Comparison of ENCODE assay signal across 10 mouse cellular contexts in the genomic region with DNA sequence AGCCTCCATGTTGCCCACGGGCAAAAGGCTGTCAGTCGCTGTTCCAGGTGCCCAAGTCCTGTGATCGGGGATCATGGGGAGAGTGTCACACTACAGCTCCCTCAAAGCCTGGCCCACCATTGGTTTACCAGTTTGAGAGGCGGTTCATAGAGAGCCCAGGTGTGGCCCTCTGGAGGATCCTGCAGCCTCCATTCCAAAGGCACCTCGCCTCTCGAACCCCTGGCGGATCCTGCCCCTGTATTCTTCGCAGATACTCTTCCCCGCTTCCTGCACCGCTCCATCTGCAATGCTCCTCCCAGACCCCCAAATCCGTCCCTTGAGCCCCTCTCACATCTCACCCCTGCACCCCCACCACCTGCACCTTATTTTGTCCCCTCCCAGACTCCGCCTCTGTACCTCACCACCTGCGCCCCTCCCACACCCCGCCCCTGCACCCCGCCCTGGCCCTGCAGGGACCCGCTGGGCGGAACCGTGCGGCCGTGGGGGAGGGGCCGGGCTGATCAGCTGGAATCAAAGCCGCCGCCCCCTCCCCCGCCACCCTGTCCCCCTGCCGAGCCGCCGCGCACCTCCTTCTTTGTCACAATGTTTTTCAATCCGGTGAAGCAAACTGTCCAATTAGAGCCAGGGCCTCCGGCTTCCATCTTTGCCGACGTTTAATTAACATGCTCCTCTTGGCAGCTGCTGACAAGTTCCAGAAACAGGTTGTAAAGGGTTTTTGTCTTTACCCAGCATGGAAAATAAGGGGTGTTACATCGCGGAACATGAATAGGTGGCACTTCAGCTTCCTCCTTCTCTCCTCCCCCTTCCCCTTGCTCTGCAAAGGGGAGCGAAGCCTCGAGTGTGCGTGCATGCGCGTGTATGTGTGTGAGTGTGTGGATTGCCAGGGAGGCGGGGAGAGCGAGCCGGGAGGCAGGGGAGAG. TPM values are rescaled to one million over a fixed set of nuclear protein-coding genes. Genes with fewer than 3 reads are reported as not detected.
DNase-seq lines count a peak whose midpoint lies in the region; ATAC-seq and TF ChIP-seq lines count a peak whose summit lies in the region.
"Had no signal": no experiment of that assay in that cellular context is flagged by ENCODE, and none has a peak within 500 bp of the region (broad histone marks: within the 10 kb centered on the region; RNA-seq: fewer than 3 reads in every experiment).

No protein-coding gene starts in this region.

- peaks cover 7% of the 10 kb centered on the region for H3K9me3 ChIP-seq in heart, embryonic 12.5 days (replicated peaks)
- H3K9me3 ChIP-seq: G1E had no signal

- 1% methylated on average over 41 of the region's 42 CpGs for WGBS in heart, embryonic 12.5 days
- 2% methylated on average over 42 of the region's 42 CpGs for WGBS in small intestine, adult 2 months

- H3K9ac ChIP-seq in heart, embryonic 12.5 days: peak overlapping the region; percentile 37; the same call in 1 of the 2 replicates
- H3K9ac ChIP-seq: liver, embryonic 14.5 days had no signal

- H3K4me1 ChIP-seq in heart, embryonic 12.5 days (replicated peaks): peaks cover 11% of the 10 kb centered on the region
- peaks cover 3% of the 10 kb centered on the region for H3K4me1 ChIP-seq in small intestine, adult 2 months (ENCODE audit: control insufficient read depth, insufficient read depth, insufficient read length, low read length)

- no peaks in the 10 kb centered on the region for H3K36me3 ChIP-seq in heart, embryonic 12.5 days
- H3K36me3 ChIP-seq in small intestine, adult 2 months (ENCODE audit: control insufficient read depth, insufficient read depth, low read length): no peaks in the 10 kb centered on the region
- H3K36me3 ChIP-seq: G1E had no signal

- peak overlapping the region; percentile 43 for H3K4me3 ChIP-seq in heart, embryonic 12.5 days
- peak overlapping the region; percentile 22 for H3K4me3 ChIP-seq in small intestine, adult 2 months (ENCODE audit: low read depth, low read length)

- no peak for TF ChIP-seq CTCF in small intestine, adult 2 months (IDR thresholded peaks at IDR 0.05; ENCODE audit: extremely low read depth, insufficient read length, insufficient replicate concordance, low read depth, low read length)

- no peak for DNase-seq in heart, postnatal 4 days
- DNase-seq in brain, embryonic 18.5 days (ENCODE audit: low read depth, low spot score): peak; percentile 85
- peak; percentile 55 for DNase-seq in layer of hippocampus, adult 9-10 months (ENCODE audit: low spot score)
- DNase-seq in lung, postnatal 36 days: peak; percentile 22
- no peak for DNase-seq in gastrocnemius, postnatal 10 days

- no peak for TF ChIP-seq POLR2A in small intestine, adult 2 months (IDR thresholded peaks at IDR 0.05; ENCODE audit: low read depth, low read length)

- ATAC-seq in heart, embryonic 12.5 days (ENCODE audit: insufficient number of reproducible peaks, low FRiP score): no peak
- ATAC-seq in frontal cortex, adult (ENCODE audit: low TSS enrichment): peak; percentile 63

- H3K27me3 ChIP-seq in heart, embryonic 12.5 days (replicated peaks): peaks cover 95% of the 10 kb centered on the region
- peaks cover 34% of the 10 kb centered on the region for H3K27me3 ChIP-seq in small intestine, adult 2 months (ENCODE audit: control insufficient read depth, insufficient read depth, low read length)

- H3K27ac ChIP-seq in heart, embryonic 12.5 days (ENCODE audit: poor library complexity, severe bottlenecking): no peak overlapping the region
- no peak overlapping the region for H3K27ac ChIP-seq in small intestine, adult 2 months (ENCODE audit: insufficient read depth, low read depth, low read length)
- H3K27ac ChIP-seq: liver, embryonic 14.5 days had no signal

- H3K4me2 ChIP-seq in heart, embryonic 12.5 days: peak overlapping the region; percentile 76

RNA-seq across cellular contexts. Expression of gene Rhcg, which starts 25.4 kb away (rescaled TPM):
- 0.14 TPM in 1 of 2 replicates, not detected in the other for polyA plus RNA-seq in heart, embryonic 12.5 days (2016; fragmentation: Nextera tagmentation; extraction: Ambion mirVana)
- not detected for total RNA-seq in heart, postnatal 4 days (2021)
- not detected in 2 replicates for polyA plus RNA-seq in small intestine, adult 2 months (2012; rRNA removed)
- total RNA-seq in gastrocnemius, postnatal 10 days (2021): not detected
- total RNA-seq: G1E had no signal
- polyA plus RNA-seq: G1E had no signal

Comparison
In these comparisons a context has a peak if more than half of its experiments do, and no peak if none do; other contexts are left out.
1. DNase-seq: peak in brain, embryonic 18.5 days (single experiment), layer of hippocampus, adult 9-10 months (single experiment) and lung, postnatal 36 days (single experiment); none in heart, postnatal 4 days (single experiment) and gastrocnemius, postnatal 10 days (single experiment).